Mouse (Mus musculus): ENCODE results near the gene Tesk1.
"Not testable (repeated sequence)": the region's sequence is repeated elsewhere in the genome, so short reads cannot be mapped to it uniquely, and the experiment has no call there.

Gene Tesk1

DNA sequence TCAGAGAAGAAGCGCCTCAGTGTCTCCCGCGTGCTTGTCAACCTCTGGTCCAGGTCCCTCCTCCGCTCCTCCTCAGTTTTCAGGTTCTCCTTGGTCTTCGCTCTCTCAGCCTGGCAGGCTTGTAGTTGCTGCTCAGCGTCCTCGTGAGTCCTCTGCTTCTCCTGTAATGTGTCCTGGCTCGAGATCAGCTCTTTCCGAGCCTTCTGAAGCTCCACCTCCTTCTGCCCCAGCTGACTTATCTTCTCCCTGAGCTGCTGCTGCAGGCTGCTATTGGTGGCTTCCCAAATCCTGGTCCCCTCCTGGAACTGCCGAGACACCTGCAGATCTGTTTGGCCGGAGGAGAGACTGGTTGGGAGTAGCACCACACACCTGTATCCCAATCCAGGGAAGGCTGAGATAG, 10.6 kb downstream of the Tesk1 start:
- DNase-seq (ENCODE audit: low read depth in 1 of 2, low spot score in 2 of 2) = no peak

DNA sequence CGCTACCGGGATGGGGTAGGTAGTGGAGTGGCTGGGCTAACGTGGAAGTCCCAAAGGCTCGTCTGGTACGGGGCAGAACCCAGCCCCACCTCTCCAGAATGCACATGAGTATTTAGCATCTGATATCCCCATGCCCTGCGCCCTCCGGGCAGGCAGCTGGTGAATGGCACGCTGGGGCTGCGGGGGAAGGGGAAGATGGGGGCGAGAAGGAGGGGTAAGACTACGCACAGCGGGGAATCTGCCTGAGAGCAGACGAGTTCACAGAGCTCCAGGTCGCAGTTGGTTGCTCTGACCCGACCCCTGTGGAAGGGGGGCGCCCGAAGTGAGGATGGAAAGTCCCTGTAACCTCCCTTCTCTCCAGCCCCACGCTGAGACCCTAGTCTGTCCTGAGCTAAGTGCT, 11.7 kb downstream of the Tesk1 start:
- DNase-seq (ENCODE audit: low read depth in 1 of 2, low spot score in 2 of 2) = no peak

DNA sequence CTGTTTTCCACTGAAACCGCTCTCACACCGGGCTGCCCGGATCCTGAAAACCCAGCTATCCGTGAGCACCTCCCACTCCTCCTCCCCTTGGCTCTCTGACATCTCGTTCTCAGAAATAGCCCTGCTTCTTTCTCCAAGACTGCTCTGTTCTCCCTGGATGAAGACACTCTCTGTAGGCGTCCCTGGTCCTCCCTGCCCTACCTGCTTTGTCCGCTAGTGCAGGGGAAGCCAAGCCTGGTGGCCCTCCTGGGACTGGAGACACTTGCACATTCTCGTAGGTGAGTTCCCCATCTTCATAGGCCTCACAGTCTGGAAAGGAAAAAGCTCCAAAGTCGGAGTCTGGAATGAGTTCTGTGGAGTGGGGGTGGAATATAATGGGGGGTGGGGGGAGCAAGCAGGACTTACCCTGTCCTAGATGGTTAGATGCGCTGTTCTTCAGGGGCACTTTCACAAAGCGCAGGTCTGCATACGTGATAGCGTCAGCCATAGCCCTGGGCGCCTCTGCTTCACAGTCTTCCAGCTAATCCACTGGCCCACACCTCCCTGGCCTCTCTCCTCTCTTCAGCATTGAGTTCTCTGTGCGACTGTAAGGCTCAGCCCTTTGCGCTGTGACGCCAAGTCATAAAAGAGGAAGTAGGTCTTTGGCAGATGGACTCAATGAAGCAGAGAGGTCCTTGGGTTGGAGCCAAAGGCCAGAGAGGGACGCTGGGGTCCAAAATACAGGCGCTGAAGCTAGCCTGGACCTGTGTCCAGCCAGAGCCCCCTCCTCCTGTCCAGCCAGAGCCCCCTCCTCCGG, 12.5 kb downstream of the Tesk1 start, which contains the start of gene Cd72:
Cd72 (minus strand) TSS at position 588 of the 796 bp plus-strand sequence.
- peak in 1 of 2 experiments; percentile 47 for DNase-seq (ENCODE audit: low read depth in 1 of 2, low spot score in 2 of 2)

DNA sequence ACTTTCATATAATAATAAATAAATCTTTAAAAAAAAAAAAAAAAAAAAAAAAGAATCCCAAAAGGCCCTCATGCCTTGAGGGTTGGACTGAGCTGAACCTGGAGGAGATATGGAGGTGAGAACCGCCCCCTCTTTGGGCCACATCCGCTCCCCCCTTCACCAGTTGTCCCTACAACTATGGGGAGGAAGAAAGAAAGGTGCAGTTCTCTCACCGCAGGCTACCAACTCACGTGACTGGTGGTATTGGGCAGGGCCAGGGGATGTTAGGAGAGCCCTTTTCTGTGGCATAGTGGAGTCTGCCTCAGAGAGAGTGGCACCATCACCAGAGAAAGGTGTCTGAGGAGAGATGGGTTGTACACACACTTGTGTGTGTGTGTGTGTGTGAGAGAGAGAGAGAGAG, 14.7 kb downstream of the Tesk1 start:
- no peak for DNase-seq (ENCODE audit: low read depth in 1 of 2, low spot score in 2 of 2)

DNA sequence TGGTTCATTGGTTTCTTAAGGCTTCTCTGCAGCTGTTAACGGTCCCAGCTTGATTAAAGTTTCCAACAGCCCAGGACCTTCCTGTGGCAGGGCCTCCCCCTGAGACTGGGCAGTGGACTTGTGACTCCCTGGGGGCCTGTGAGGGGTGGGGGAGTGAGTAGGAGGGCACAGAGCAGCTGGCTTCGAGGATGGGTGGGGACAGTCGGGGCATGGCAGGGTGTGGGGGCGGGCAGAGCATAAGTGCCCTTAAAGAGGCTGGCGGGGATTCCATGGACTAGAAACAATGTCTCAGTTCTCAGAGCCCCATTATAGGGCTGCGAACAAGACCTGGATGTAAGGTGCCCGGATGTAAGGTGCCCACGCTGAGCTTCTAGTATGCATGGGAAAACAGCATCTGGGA, 15.4 kb downstream of the Tesk1 start:
- DNase-seq (ENCODE audit: low read depth in 1 of 2, low spot score in 2 of 2) = no peak

DNA sequence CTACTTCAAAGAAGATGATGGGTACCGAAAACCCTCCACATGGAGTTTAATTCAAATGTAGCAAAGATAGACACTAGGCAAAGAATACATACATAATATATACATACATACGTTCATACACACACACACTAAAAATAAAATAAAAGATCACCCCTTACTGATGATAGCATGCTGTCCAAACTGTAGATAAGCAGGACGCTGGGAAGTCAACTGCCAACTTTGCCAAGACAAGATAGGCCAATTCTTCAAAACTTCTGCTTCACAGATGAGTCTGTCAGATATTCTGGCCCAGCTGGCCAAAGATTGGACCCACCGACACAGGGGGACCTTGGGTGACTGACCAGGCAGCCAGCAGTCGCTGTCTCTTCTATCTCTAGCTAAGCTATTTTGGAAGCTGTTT, 21.4 kb downstream of the Tesk1 start:
- no peak for DNase-seq (ENCODE audit: low read depth in 1 of 2, low spot score in 2 of 2)

DNA sequence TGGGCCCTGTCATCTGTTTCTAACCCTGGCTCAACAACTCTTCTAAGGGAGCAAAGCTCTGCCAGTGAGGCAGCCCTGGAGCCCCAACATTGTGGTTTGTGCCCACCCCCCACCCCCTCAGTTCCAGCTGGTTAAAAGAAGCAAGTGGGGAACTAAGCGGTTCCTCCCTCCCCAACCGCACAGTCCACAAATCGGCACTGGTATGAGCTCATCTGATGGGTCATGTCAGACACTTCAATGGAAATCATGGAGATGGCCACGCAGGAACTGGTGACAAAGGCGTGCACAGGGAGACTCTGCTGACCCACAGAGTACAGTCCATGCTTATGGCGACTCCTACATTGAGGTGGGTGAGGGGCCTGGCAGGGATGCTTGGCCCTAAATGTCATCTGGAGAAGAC, 24.2 kb downstream of the Tesk1 start:
- no peak for DNase-seq (ENCODE audit: low read depth in 1 of 2, low spot score in 2 of 2)

DNA sequence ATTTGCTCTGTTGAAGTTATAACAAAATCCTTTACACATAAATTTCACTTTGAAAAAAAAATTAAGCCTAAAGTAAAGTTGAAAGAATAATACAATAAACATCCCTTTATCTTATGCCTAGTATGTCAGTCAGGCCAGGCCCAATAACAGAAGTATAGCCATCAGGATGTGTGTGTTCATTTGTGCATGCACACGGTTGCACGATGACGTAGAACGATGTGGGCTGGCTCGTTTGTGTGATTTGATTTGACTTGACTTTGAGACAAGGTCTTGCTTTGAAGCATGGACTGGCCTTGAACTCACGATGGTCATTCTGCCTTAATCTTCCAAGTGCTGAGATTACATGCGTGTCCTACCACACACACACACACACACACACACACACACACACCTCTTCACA, 25.1 kb downstream of the Tesk1 start:
- DNase-seq (ENCODE audit: low read depth in 1 of 2, low spot score in 2 of 2) = no peak

DNA sequence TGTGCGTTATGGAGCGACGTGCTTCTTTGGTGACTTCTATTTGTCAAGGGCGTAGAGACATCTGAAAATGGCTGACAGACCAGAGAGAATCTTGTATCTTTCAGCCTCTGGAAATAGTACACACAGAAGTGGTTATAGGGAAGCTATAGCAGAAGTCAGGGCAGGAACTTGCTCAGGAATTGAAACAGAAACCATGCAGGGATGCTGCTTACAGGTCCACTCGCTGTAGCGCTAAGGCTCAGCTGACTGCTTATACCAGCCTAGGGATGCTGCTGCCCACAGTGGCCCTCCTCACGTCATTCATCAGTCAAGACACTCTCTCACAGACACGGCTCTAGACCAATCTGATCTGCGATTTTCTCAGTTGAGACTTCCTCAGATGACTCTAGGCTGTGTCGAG, 28.6 kb downstream of the Tesk1 start:
- no peak for DNase-seq (ENCODE audit: low read depth in 1 of 2, low spot score in 2 of 2)

DNA sequence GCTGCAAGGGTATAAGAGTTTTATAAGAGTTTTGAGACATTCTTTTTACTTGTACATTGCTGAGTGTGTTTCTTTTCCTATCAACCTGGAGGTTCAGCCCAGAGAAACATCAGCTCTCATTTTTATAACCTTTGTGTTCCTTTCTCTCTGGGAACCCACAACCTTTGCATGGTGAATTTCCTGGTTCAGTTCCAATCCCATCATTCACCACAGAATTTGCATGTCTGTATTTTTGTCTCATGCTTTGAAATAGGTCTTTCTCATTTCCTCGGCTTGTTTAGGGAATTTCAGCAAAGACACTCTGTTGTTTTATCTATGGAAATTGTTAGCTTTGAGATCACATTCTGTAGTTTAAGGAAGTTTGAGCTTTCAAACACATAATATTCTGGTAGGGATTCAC, 31.9 kb downstream of the Tesk1 start:
- DNase-seq (ENCODE audit: low read depth in 1 of 2, low spot score in 2 of 2) = no peak

DNA sequence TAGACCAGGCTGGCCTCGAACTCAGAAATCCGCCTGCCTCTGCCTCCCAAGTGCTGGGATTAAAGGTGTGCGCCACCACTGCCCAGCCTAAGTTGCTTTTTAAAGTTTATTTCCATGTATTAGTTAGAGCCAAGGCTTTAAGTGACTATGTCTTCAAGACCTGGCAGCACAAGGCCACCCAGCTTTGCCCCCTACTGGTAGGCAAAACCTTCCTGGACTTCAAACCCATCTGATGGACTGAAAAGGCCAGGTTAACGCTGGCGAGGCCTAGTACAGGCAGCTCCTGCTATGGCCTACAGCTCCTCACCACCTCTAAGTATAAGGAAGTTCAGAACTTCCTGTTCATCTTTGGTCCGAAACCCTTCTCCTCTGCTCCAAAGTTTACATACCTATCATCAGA, 34.9 kb downstream of the Tesk1 start:
- no peak for DNase-seq (ENCODE audit: low read depth in 1 of 2, low spot score in 2 of 2)

DNA sequence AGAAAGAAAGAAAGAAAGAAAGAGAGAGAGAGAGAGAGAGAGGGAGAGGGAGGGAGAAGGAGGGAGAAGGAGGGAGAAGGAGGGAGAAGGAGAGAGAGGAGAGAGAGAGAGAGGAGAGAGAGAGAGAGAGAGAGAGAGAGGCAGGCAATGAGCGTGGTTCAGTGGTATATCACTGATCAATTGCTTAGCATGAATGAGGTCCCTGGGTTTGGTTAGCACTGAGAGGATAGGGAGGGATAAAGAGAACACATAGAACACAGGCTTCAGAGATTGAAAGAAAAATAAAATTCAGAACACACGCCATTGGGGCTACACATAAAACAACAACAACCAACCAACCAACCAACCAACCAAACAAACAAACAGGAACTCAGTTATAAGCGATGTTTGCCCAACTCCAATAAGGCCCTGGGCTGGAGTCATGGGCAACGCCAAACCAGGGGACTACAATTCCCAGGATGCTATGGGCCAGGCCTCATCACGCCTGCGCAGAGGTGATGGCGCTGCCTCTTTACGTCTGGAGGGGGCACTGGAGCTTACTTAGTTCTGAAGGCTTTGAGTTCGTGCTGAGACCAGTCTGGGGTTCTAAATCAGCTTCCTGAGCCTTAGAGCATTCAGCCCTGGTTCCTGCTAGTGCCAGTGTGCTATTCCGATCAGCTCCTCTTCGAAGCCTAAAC, 36.3 kb downstream of the Tesk1 start:
- DNase-seq (ENCODE audit: low read depth in 1 of 2, low spot score in 2 of 2) = peak; percentile 68 to 83

DNA sequence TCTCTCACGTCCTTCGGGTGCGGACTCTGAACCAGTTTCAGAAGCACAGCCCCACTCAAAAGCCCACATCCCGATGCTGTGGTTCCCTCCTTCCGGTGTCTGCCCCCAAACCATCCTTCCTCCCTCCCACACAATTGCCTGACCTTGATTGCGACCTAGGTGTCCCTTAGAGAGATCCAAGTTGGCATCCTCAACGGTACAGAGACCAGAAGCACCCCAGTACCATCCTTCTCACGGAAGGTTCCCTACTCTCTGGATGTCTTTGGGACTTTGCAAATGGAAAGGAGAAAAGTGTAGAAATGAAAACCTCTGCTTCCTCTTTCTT, 36.8 kb downstream of the Tesk1 start:
- DNase-seq (ENCODE audit: low read depth in 1 of 2, low spot score in 2 of 2) = no peak

DNA sequence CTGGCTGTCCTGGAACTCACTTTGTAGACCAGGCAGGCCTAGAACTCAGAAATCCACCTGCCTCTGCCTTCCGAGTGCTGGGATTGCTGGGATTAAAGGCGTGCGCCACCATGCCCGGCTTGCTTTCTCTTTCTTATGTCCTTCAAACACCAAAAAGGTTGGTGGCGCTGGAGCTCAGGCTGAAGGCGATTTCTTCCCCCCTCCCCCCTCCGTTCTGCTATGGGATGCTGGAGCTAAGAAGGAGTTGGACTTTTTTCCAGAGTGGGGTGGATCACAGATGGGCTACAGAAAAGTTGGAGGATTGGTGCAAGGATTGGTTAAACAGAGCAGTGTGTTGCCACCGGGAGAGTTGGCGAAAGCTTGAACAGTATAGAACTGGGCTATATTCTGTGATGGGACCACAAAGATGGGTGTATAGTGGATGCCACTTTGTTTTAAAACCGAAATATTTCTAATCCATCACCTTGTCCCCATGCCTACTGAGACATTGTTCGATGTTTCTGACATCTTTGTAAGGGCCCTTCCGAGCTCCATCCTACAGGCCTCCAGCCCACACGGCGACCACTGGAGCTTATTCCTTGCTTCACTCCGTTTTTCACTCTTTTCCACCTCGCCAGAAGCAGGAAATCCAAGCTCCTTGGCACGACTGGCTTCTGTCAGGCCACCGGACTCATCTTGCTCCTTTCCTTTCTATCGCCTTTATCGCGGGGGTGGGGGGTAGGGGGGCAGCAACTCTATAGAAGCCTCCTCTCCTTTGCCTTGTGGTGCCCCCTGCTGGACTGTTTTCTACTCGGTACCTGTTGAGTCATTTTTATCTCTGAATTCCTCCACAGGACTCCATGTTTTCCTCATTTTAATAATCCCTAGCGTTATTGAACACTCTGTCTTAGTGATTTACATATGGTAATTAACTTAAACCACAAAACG, 37.4 kb downstream of the Tesk1 start:
- peak in 1 of 2 experiments; percentile 44 for DNase-seq (ENCODE audit: low read depth in 1 of 2, low spot score in 2 of 2)

DNA sequence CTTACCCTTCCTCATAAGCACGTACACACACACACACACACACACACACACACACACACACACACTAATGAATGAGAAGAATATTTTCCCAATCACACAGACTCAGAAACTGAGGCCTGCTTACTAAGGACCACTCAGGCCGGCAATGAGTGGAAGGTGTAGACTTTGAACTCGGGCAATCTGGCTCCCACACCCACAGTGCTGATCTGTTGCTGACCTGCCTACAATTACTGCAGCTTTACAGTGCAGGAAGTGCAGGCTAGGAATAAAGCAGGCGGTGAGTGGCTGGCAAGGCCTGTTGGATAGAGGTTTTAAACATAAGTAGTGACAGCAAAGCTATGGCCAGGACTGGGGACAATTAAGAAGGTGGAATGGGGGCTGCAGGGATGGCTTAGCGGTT, 39.2 kb downstream of the Tesk1 start:
- DNase-seq (ENCODE audit: low read depth in 1 of 2, low spot score in 2 of 2) = no peak

DNA sequence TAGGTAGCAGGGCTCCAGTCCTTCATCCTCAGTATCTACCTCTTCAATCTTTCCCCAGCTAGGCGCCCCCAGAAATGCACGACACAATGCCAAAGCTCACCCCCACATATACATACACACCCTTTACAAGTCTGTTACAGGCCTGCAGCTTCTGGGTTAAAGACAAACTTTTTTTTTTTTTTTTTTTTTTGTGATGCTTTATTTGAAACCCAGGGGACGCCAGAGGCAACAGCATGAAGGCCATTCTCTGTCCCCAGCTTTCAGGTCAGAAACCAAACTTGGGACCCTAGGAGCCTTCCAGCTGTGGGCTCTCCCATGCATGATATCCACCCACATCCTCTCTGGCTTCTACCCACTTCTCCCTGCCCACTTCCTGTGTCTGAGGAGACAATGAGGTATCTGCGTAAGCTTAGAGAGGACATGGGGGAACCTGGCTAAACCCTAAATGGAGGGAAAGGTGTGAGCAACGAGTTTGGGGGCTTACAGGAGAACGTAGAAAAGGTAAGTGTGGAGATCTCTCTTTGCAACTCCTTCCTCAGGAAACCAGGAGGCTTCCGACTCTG, 40.2 kb downstream of the Tesk1 start:
- DNase-seq (ENCODE audit: low read depth in 1 of 2, low spot score in 2 of 2) = no peak

DNA sequence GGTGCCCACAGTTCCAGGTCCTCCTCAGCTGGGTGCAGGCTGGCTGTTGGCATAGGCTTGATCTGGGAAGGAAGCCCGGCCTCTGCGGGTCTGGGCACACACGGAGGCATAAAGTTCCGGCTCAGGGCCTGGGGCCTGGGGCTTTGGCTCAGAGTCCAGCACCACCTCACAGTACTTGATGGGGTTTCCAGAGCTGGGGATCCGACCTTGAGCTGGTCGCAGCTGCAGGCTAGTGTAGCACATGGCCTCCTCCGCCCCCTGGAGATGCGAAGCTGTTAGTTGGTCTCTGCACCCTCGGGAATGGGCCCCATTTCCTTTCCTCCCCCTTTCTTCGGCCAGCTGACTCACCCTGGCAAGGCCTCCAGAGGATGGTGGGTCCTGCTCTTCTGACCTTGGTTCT, 40.9 kb downstream of the Tesk1 start:
- no peak for DNase-seq (ENCODE audit: low read depth in 1 of 2, low spot score in 2 of 2)

DNA sequence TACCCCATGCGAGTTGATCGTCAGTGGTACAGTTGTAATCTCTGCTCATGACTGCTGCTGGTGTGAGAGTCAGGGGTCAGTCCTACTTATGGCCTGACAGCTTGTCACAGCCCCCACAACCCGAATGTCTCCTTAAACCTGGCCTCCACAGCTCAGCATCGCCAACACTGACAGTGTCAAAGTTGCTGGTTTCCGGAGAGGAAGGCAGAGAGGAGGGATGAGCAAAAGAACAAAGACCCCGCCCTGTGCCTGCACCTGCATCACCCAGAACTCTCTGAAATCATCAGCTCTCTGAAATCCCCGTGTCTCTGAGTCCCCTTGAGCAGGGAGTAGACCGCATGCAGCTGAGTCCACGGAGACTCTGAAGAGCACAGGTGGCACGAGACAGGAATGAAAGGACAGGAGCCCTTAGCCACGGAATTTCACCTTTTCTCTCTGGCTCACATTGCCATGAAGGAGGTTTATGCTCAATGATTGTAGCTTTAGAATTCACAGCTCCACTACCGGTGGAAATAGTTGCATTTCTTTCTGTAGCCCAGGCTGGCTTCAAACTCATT, 41.9 kb downstream of the Tesk1 start, which contains the start of gene Sit1:
Sit1 (minus strand) TSS at position 200 of the 557 bp plus-strand sequence.
- no peak for DNase-seq (ENCODE audit: low read depth in 1 of 2, low spot score in 2 of 2)

DNA sequence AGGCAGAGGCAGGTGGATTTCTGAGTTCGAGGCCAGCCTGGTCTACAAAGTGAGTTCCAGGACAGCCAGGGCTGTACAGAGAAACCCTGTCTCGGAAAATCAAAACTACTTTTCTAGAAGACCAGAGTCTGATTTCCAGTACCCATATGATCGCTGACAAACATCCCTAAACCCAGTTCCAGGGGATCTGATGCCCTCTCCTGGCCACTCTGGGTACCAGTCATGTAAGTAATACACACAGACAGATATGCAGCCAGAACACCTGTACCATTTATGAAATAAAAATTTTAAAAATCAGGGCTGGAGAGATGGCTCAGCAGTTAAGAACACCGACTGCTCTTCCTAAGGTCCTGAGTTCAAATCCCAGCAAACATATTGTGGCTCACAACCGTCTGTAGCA, 43.9 kb downstream of the Tesk1 start:
- DNase-seq (ENCODE audit: low read depth in 1 of 2, low spot score in 2 of 2) = not testable (repeated sequence)

DNA sequence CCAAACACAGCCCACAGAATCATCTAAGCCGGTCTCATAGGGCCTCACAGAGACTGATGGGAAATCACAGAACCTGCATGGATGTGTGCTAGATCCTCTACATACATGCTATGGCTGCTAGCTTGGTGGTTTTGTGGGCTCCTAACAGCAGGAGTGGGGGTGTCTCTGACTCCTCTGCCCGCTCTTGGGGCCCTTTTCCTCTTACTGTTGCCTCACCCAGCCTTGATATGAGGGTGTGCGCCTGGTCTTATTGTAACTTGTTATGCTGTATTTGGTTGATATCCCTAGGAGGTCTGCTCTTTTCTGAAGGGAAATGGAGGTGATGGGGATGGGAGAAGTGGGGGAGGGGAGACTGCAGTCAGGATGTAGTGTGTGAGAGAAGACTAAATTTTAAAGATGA, 47.9 kb downstream of the Tesk1 start:
- DNase-seq (ENCODE audit: low read depth in 1 of 2, low spot score in 2 of 2) = no peak

DNA sequence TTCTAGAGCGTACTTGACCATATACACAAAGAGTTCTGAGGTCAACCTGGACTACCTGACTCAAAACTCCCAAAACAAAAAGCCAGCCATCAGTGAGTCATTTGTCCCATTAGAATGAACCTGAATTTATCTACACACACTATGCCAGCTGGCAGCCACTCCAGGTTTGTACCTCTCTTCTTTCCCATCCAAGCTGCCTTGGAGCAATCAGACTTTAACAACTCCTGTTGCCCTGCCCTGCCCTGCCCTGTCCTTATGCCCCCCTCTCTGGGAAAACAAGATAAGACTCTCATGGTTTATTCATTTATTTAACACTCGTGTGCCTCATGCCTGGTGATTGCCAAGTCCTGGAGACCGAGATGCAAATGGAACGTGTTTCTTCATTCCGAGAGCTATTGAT, 49.1 kb downstream of the Tesk1 start:
- DNase-seq (ENCODE audit: low read depth in 1 of 2, low spot score in 2 of 2) = no peak

All from monocyte, adult 2 months (primary cell).